Mouse (Mus musculus): ENCODE measurements around the gene Crebrf. TPM values are rescaled to one million over a fixed set of nuclear protein-coding genes. Genes with fewer than 3 reads are reported as not detected.

The Crebrf gene
- 10 to 100 TPM; 69.0 to 70.2 TPM for total RNA-seq (2021)

DNA sequence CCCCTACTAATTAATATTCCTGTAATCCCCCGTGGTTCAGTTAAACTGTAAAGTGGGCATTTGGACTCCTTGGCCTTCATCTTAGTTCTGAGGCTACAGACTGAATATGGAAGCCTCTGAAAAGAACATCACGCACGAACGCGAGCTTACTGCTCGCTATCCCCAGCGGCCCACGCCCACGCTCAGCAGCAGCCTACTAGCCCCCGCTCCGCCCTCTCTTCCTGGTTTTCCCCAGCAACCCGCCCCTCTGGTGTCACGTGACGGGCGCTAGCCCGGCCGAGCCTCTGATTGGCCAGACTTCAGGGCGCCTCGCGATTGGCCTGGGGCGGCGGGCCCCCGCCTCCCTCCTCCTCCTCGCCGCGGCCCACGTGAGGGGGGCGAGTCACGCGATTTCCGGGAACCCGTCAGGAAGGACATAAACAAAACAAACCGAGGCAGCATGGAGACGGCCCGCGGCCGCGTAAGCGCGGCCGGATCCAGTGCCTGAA, at the start of gene Crebrf:
TSS of gene Crebrf (plus strand) at position 380 of the 488 bp plus-strand sequence.
- DNase-seq (ENCODE audit: extremely low spot score in 1 of 2, low spot score in 1 of 2): peak; percentile 91 to 93

DNA sequence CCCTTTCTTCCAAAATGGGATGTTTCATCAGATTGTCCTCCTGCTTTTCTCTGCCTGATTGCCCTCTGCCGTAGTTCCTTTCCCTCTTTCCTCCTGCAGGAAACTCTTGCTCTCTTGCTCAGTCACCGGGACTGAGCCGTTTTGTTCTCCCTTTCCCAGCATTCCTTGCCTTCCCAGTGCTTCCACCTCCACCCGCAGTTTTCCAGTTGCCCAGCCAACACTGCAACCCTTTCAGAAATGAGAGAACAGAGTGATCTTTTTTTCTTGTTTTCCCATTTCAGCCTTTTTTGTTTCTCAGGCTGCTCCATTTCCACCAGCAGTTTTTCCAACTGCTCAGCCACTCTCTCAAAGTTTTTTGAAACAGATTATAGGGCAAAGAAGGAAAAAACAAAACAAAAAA, 44.2 kb upstream of the Crebrf start:
- DNase-seq (ENCODE audit: extremely low spot score in 1 of 2, low spot score in 1 of 2): no peak

DNA sequence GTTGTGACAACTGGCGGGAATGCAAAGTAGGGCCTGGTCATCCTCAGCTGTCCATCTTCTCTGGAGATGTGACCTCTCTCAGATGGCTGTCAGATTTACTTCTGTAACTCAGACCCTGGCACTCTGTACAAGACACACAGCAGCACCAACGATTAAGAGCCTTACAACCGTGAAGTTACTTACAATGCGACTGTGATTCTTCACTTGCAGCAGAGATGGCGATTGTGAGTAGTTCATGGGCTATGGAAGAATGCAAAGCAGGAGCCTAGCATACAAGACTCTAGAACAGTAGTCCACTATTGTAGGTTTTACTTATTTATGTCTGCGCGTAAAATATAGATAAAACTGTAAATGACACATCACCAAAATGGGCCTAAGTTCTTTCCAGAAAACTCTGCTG, 39.6 kb upstream of the Crebrf start:
- no peak for DNase-seq (ENCODE audit: extremely low spot score in 1 of 2, low spot score in 1 of 2)

DNA sequence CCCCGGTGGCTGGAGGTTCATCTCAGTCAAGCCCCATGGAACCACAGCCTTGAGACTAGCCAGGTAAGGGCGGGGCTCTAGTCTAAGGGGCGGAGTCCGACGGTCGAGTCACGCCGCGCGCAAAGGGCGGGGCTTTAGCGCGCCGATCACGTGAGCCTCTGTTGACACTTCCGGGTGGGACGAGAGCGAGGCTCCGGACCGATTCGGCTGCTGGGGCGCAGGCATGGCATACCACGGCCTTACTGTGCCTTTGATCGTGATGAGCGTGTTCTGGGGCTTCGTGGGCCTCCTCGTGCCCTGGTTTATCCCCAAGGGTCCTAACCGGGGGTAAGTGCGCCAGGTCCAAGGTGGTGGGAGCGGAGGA, 39.2 kb upstream of the Crebrf start:
- peak; percentile 77 to 79 for DNase-seq (ENCODE audit: extremely low spot score in 1 of 2, low spot score in 1 of 2)

DNA sequence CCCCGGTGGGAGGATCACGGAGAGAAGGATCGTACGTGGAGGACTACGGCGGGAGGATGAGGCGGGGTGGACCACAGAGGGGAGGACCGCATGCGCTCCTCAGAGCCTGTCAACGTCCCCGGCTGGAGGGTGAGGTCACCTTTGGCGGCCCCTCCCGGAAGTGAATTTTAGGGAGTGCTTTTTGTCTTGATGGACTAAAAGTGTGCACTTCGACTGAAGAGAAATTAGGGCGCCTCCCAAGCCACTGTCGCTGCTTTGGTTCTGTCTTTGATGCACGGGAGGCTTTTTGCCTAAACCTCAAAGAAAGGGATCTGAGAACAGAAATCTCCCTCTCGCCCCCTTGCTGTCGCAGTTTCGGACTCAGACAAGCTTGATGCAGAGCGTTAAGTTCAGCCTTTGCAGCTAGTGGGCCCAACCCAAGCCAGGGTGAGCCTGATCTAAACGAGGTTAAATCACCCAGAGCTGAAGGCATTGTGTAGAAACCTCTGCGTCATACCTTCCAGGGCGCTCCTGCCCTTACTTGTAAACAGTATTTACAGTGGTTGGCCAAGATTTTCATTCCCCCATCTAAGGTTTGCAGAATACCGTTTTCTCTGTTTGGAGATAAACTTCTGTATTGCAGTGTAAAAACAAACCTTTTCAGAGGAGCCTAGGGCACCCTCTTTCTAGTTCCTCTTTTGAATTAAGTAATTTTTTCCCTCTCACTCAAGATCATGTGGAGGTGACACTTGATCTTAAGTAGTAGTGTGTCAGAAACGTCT, 38.7 kb upstream of the Crebrf start:
- no peak for DNase-seq (ENCODE audit: extremely low spot score in 1 of 2, low spot score in 1 of 2)

DNA sequence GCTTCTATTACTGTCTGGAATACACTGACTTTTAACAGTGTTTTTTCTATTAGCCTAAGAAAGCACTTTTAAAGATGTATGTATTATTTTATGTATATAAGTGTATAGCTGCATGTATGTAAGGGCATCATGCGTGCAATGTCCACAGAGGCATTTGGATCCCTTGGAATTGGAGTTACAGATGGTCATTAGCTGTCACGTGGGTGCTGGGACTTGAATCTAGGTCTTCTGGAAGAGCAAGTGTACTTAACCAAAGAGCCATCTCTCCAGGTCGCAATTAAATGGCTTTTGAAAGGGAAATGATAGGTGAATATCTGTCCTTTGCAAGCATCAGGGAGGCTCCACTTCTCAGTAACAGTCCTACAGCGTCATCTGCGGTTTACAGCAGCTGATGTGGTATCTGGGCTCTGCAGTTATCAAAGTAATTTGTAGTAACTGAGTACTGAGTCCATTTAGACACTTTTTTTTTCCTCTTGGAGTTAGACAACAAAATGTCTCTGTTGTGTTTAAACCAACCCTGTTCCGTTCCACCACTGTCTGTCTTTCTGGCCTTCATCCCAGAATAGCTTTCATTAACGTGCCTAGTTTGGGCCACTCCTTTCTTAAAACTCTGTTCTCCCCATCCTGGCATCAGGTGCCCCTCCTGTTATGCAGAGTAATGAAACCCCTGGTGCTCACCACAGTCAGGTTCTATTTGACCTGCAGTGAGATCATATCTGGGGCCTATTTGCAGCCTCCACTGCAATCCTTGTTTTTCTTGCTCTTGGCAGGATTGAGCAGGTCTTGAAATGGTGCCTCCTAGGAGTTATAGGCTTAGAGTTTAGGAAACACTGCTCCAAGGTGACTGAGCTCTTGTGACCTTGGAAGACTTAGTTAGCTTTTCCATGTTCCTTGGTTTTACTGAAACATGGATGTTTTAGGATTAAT, 37.5 kb upstream of the Crebrf start:
- DNase-seq (ENCODE audit: extremely low spot score in 1 of 2, low spot score in 1 of 2): no peak

DNA sequence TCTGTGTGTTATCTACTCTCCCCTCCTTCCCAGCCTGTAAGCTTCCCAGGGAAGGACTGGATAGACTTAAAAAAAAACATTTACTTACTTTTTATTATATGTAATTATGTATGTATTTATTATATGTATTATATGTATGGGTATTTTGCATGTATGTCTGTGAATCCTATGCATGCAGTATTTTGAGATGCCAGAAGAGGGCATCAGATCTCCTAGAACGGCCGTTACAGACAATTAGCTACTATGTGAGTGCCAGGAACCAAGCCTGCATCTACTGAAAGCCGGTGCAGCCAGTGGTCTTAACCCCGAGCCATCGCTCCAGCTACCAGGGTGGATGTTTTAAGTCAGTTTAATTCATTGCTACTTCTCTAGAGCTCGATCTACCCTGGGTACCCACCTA, 34.2 kb upstream of the Crebrf start:
- DNase-seq (ENCODE audit: extremely low spot score in 1 of 2, low spot score in 1 of 2): no peak

DNA sequence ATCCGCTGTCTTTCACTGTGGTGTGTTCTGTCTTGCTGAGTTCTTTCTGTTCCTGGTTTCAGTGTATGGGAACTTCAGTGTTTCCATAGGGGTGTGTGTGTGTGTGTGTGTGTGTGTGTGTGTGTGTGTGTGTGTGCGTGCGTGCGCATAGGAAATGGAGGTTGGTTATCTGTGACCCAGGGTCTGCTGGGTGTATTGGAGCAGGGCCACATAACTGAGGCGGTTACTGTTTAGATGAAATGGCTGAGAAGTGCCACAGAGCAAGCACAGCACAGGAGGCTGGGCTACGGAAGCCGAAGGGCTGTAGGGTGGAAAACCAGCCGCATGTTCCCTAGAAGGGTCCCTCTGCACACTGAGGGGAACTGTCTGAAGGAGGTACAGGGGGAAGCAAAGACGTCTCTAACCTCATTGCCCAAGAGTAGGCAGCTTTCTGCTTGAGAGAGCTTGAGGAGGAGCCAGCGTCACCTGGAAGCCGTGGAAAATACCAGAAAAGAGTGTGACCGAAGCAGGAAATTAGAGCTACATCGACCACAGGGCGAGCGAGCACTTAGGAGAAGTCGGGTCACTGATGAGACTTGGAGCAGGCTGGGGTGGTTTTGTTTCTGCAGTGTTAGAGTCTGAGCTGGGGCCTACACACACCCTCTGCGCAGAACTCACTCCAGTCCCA, 29.0 kb upstream of the Crebrf start:
- no peak for DNase-seq (ENCODE audit: extremely low spot score in 1 of 2, low spot score in 1 of 2)

DNA sequence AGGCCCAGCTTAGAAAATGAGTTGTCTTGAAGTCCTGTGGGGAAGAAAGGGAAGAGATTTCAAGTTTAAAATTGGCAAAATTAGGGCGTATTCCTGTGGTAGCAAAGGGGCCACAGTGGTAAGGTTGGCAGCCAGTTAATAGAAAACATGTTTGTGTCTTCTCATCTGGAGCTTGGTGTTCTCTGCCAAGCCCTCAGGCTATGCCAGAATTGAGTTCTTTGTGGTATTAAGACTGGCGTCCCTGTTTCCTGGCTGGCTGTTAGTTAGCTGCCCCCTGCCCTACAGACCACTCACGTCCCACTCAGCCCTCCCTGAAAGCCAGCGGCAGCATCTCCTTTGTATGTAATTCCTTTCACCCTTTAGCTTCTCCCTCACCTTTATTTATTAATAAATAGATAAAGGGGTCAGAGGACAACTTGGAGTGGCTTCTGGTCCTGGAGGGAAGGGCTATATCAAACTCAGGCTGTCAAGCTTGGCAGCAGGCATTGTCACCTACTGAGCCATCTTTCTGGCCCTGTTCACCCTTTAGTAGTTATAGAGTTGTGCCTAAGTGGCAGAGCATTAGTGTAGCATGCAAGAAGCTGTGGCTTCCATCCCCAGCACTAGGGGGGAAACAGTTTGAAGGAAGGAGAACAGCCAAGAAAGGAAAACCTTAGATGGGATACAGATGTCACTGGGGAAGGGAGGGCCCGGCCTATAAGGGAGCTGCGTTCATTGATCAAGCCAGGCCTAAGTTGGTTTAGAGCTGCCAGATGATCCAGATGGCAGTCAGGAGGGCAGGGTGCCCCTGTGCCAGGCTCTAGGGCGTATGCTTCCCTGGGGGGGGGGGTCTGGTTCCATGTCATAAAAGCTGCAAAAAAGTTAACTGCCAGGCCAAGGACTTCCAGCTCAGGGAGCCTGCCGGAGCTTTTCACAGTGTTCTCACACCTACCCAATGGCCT, 26.4 kb upstream of the Crebrf start:
- no peak for DNase-seq (ENCODE audit: extremely low spot score in 1 of 2, low spot score in 1 of 2)

DNA sequence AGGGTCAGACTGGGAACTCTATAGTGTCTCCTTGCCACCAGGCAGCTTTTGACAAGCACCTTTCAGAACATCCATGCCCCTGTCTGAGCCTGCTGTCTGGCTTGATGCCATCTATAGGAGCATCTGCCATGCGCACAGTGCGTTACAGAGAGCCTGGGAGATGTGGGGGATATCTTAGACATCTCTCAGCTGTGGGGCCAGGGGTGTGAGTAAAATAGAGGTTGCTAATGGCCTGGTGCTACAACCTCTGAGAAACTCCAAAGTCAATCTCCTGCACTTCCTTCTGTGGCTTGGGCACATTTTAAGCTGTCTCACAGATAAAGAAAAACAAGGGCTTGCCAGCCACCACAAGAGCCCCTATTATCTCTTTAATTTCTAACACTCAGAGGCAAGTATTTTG, 25.6 kb upstream of the Crebrf start:
- no peak for DNase-seq (ENCODE audit: extremely low spot score in 1 of 2, low spot score in 1 of 2)

DNA sequence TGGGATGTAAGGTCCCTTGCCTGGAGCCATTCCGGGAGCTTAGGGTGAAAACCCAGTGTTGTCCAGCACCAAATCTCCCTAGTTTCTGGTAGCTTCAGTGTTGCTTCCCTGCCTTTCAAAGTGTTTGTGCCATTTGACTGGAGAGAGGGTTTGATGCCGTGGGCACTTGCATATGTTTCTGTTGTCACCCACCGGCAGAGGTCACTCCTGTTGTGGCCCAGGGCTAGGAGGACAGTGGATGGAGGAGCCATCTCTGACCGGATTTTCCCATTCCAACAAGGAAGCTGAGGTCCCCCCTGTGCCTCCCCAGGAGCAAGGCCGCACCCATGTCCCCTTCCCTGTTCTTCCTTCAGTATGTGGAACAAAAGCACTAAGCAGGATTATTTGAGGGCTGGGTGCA, 25.2 kb upstream of the Crebrf start:
- DNase-seq (ENCODE audit: extremely low spot score in 1 of 2, low spot score in 1 of 2): no peak

DNA sequence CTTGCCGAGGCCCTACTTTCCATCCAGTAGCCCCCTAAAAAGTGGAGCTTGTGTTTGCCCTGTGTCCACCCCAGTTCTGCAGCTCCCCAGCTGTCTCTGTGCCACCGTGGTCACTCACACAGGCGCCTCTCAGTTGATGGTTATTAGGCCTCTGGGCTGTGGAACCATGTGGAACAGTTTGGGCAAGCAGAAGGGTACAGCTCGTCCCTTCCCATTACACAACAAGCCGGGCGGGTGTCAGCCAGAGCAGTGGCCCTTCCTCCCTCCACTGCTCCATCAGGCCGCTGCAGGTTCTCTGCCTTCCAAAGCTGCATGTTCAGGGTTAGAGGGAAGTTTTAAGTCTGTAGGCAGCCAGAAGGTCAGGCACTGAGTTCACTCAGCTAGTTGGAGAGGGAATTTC, 24.3 kb upstream of the Crebrf start:
- no peak for DNase-seq (ENCODE audit: extremely low spot score in 1 of 2, low spot score in 1 of 2)

DNA sequence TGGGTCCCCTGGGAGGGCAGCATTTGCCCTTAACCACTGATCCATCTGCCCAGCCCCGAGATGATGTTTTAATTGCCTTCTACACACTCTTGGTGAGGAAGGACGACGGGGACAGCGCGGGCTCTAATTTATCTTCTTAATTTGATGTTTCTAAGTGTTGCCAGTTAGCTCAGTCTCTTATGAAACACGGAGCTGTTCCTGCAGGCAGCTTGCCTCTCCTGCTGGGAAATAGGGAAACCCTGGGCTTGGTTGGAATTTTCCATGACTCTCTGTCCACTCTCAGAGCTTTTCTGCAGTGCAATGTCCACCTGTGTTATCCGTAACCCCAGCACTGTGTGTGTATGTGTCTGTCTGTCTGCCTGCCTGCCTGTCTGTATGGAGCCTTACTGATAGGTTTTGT, 22.0 kb upstream of the Crebrf start:
- no peak for DNase-seq (ENCODE audit: extremely low spot score in 1 of 2, low spot score in 1 of 2)

DNA sequence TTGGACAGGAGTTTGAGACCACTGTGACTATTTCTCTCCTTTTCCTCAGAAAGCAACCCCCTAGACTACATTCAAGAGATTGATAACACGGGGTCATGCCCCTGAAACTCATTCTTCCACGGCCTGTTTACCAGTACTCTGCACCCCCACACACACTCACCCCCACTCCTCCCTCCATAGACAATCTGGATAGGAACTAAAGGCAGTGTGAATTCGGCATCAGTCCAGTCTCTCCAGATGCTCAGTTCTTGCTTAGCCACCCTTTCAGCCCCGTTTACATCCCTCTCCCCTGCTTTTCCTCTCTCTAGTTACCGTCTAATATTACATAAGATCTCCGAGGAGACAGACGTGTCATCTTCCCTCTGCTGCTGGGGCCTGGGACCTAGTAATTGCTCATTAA, 21.3 kb upstream of the Crebrf start:
- DNase-seq (ENCODE audit: extremely low spot score in 1 of 2, low spot score in 1 of 2): no peak

DNA sequence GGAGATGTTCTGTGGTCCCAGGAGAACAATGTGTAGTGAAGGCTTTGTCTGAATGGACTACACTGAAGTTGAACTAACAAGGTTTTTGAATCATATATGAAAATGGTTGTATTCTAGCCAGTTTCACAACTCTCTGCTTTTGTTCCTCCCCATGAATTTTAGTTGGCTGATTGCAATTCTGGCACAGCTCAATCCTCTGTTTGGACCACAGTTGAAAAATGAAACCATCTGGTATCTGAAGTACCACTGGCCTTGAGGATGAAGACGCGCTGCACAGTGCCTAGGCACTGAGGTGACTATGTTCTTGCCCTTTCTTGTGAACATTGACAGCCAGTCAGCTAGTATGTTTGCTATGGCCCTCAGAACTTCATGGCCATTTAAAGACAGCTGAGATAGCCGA, 20.3 kb upstream of the Crebrf start:
- DNase-seq (ENCODE audit: extremely low spot score in 1 of 2, low spot score in 1 of 2): no peak

DNA sequence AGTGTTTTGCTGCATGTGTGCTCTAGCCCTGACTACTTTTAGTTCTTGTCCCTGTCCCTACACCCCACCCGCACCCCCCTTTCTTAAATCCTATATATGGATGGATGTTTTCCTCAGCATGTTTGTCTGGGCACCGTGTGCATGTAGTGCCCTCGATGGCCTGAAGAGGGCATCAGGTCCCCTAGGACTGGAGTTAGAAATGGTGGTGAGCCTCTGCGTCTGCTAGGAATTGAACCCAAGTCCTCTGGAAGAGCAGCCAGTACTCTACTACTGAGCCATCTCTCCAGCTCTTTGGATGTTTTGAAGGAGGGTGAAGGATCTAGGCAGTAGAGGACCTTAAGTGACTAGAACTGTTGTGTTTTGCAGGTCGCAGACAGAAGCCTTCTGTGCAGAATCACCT, 16.6 kb upstream of the Crebrf start:
- no peak for DNase-seq (ENCODE audit: extremely low spot score in 1 of 2, low spot score in 1 of 2)

DNA sequence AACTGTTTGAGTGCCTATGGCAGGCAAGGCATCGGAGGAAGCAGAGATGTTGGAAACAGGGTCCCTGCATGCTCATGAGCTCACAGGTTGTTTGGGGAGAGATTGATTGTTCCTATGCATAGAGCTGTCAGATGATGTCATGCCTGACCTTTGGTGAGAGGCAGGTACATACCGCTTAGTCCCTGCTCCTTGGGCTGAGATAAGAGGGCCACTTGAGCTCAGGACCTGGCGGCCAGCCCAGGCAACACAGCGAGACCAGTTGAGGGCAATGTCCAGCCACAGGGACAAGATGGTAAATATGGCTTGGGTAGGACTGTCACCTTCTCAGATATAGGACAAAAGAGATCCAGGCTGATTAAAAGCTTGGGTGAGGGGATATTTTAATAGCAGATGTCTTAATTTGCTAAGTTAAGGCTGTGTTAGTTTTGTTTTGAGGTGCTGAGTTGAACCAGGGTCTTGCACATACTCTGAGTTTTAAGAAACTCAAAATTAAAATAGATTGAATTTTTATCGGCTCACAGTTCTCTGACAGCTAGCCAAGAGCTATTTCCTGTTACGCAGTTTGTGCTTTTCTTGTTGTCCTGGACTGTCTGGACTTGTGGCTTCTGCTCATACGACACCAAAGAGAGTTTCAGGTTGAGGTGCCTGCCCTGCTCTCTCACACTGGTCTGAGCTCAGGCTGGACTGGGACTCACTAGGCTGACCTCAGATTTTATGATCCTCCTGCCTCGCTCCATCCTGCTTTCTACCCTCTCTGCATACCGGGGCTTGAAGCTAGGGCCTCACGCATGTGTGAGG, 15.4 kb upstream of the Crebrf start:
- no peak for DNase-seq (ENCODE audit: extremely low spot score in 1 of 2, low spot score in 1 of 2)

DNA sequence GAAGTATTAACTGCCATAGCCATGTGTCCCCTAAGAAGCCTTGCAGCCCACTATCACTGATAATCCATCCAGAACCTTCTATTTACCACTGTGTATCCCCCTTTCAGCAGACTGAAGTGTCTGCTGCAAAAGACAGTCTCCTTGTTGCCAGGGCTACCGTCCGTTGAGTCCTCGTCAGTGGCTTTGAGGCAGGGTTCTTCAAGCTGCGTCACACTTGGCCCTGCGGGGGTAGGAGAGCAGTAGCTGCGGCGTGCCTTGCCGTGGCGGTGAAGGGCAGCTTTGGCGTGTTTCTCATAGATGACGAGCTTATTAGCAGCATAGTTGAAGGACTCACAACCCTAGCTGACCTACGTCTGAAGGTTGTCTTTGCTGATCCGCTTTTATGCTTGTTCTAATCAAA, 13.9 kb upstream of the Crebrf start:
- DNase-seq (ENCODE audit: extremely low spot score in 1 of 2, low spot score in 1 of 2): no peak

DNA sequence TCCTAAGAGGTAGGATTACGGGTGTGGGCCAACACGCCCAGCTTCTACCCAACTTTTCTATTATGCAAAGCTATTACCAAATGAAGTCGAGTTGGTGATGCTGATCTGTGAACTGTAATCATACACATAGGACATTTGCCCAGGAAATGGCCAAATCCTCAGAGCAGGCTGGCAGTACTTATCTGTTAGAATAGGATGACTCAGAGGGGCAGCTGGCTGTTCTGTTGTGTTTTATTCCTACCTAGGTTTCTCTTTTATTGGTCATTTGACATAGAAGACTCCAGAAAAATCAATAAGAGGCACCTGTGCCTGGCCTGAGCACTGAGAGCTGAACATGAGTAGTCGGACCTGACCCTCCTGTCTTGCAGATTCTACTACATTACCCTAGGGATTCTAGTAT, 12.8 kb upstream of the Crebrf start:
- no peak for DNase-seq (ENCODE audit: extremely low spot score in 1 of 2, low spot score in 1 of 2)
